Mouse (Mus musculus) CH12.LX (cell line): ENCODE measurements around the gene Phlda3. TPM values are rescaled to one million over a fixed set of nuclear protein-coding genes. Genes with fewer than 3 reads are reported as not detected.

Experiments
- DNase-seq: peaks from one replicate; pipeline ENCODE4 v3.0.0-alpha.2; 2013; ENCODE audit errors: extremely low read depth
- H3K27ac ChIP-seq: 2 replicates; pipeline ENCODE4 v1.5.1; 2012; ENCODE audit warnings: low read depth, mild to moderate bottlenecking, control low read depth, moderate library complexity; ENCODE audit not compliant: insufficient read depth
- H3K27me3 ChIP-seq: replicated peaks from 2 replicates; pipeline ENCODE3; 2012; ENCODE audit warnings: inconsistent platforms
- H3K36me3 ChIP-seq, 2 experiments: replicated peaks in 1 of 2; 2 replicates each; pipeline versions ENCODE3 to v1.6.1; 2012; ENCODE audit warnings: inconsistent platforms in 1 of 2, low read length in 1 of 2, mild to moderate bottlenecking in 1 of 2, mixed read lengths in 1 of 2, moderate library complexity in 1 of 2; ENCODE audit not compliant: control insufficient read depth in 1 of 2, insufficient read depth in 1 of 2
- H3K4me1 ChIP-seq, 2 experiments: 2 replicates each; pipeline ENCODE4 v1.6.1; 2012; ENCODE audit warnings: inconsistent platforms in 1 of 2, moderate library complexity in 1 of 2; ENCODE audit not compliant: insufficient read depth in 2 of 2, control insufficient read depth in 1 of 2
- H3K4me2 ChIP-seq: 2 replicates; pipeline ENCODE4 v1.6.1; 2012; ENCODE audit warnings: low read depth, mild to moderate bottlenecking, control low read depth; ENCODE audit not compliant: poor library complexity, insufficient read depth, severe bottlenecking
- H3K4me3 ChIP-seq, 3 experiments: fragments of 150-350 bp in 1 of 3; sonication (generic) in 1 of 3; replicated peaks in 1 of 3; 2 replicates each; pipeline versions ENCODE3 to v1.5.1; 2011 to 2012; ENCODE audit warnings: low read depth in 2 of 3, low read length in 2 of 3, mild to moderate bottlenecking in 2 of 3, moderate library complexity in 2 of 3, control low read depth in 1 of 3, improper control_type of control experiment in 1 of 3, inconsistent platforms in 1 of 3, mixed read lengths in 1 of 3; ENCODE audit not compliant: poor library complexity in 1 of 3
- H3K79me2 ChIP-seq: replicated peaks from 2 replicates; pipeline ENCODE4 v1.6.1; 2012; ENCODE audit warnings: mild to moderate bottlenecking, moderate library complexity; ENCODE audit not compliant: control insufficient read depth, poor library complexity, insufficient read depth, severe bottlenecking; ENCODE audit errors: extremely low read depth
- H3K9ac ChIP-seq: 2 replicates; pipeline ENCODE4 v1.6.1; 2012; ENCODE audit warnings: low read depth, mild to moderate bottlenecking, control low read depth, moderate library complexity; ENCODE audit not compliant: insufficient read depth
- H3K9me3 ChIP-seq: replicated peaks from 2 replicates; pipeline ENCODE3; 2012; ENCODE audit warnings: low read length, inconsistent platforms, mixed read lengths
- BHLHE40 ChIP-seq: IDR thresholded peaks from 2 replicates; pipeline ENCODE4 v1.6.1; 2011; ENCODE audit warnings: mild to moderate bottlenecking, low read depth, low read length, improper control_type of control experiment
- CHD2 ChIP-seq: IDR thresholded peaks from 2 replicates; pipeline ENCODE4 v1.6.1; 2011; ENCODE audit warnings: low read length, improper control_type of control experiment
- CTCF ChIP-seq, 2 experiments: IDR thresholded peaks in 1 of 2; conservative IDR thresholded peaks in 1 of 2; 2 replicates each; pipeline ENCODE4 v1.5.1; 2011 to 2012; ENCODE audit warnings: low read depth in 2 of 2, low read length in 2 of 2, improper control_type of control experiment in 1 of 2, inconsistent platforms in 1 of 2, mild to moderate bottlenecking in 1 of 2, moderate library complexity in 1 of 2
- E2F4 ChIP-seq: IDR thresholded peaks from 2 replicates; pipeline ENCODE4 v1.6.1; 2011; ENCODE audit warnings: low read depth, low read length, improper control_type of control experiment; ENCODE audit not compliant: insufficient replicate concordance
- ELF1 ChIP-seq: IDR thresholded peaks from 2 replicates; pipeline ENCODE4 v1.6.1; 2014; ENCODE audit warnings: low read depth, mild to moderate bottlenecking, inconsistent platforms, low read length, improper control_type of control experiment
- EP300 ChIP-seq: IDR thresholded peaks from 2 replicates; pipeline ENCODE4 v1.6.1; 2011; ENCODE audit warnings: low read length, improper control_type of control experiment
- ETS1 ChIP-seq: conservative IDR thresholded peaks from 2 replicates; pipeline ENCODE4 v1.6.1; 2012; ENCODE audit warnings: low read depth, mild to moderate bottlenecking, inconsistent platforms, low read length, improper control_type of control experiment, moderate library complexity
- HCFC1 ChIP-seq: IDR thresholded peaks from 2 replicates; pipeline ENCODE4 v1.6.1; 2012; ENCODE audit warnings: low read depth, mild to moderate bottlenecking, inconsistent platforms, low read length, improper control_type of control experiment
- JUN ChIP-seq: IDR thresholded peaks from 2 replicates; pipeline ENCODE4 v1.6.1; 2011; ENCODE audit warnings: low read depth, mild to moderate bottlenecking, low read length, improper control_type of control experiment, moderate library complexity; ENCODE audit not compliant: insufficient read depth
- KAT2A ChIP-seq: IDR thresholded peaks from 2 replicates; pipeline ENCODE4 v1.6.1; 2012; ENCODE audit warnings: low read length, improper control_type of control experiment, inconsistent platforms; ENCODE audit not compliant: insufficient replicate concordance
- MAFK ChIP-seq: IDR thresholded peaks from 2 replicates; pipeline ENCODE4 v1.6.1; 2011; ENCODE audit warnings: low read length, improper control_type of control experiment; ENCODE audit not compliant: insufficient replicate concordance
- MXI1 ChIP-seq: IDR thresholded peaks from 2 replicates; pipeline ENCODE4 v1.6.1; 2011; ENCODE audit warnings: mild to moderate bottlenecking, low read depth, low read length, improper control_type of control experiment
- MYC ChIP-seq: IDR thresholded peaks from 2 replicates; pipeline ENCODE4 v1.6.1; 2011; ENCODE audit warnings: low read depth, mild to moderate bottlenecking, improper control_type of control experiment, low read length
- NELFE ChIP-seq: IDR thresholded peaks from 2 replicates; pipeline ENCODE4 v1.6.1; 2011; ENCODE audit warnings: low read depth, low read length, improper control_type of control experiment
- RAD21 ChIP-seq: IDR thresholded peaks from 2 replicates; pipeline ENCODE4 v1.6.1; 2011; ENCODE audit warnings: low read depth, mild to moderate bottlenecking, low read length, improper control_type of control experiment, moderate library complexity
- SIN3A ChIP-seq: IDR thresholded peaks from 2 replicates; pipeline ENCODE4 v1.6.1; 2012; ENCODE audit warnings: low read length, improper control_type of control experiment, inconsistent platforms
- SMC3 ChIP-seq: IDR thresholded peaks from 2 replicates; pipeline ENCODE4 v1.6.1; 2011; ENCODE audit warnings: low read depth, low read length, improper control_type of control experiment
- TBP ChIP-seq: conservative IDR thresholded peaks from 2 replicates; pipeline ENCODE4 v1.6.1; 2011; ENCODE audit warnings: low read depth, low read length, improper control_type of control experiment
- USF2 ChIP-seq: conservative IDR thresholded peaks from 2 replicates; pipeline ENCODE4 v1.6.1; 2011; ENCODE audit warnings: low read depth, low read length, improper control_type of control experiment
- ZC3H11A ChIP-seq: IDR thresholded peaks from 2 replicates; pipeline ENCODE4 v1.6.1; 2012; ENCODE audit warnings: low read depth, mild to moderate bottlenecking, inconsistent platforms, low read length, improper control_type of control experiment
- ZMIZ1 ChIP-seq: IDR thresholded peaks from 2 replicates; pipeline ENCODE4 v1.6.1; 2012; ENCODE audit warnings: low read depth, mild to moderate bottlenecking, inconsistent platforms, low read length, improper control_type of control experiment
- ZNF384 ChIP-seq: IDR thresholded peaks from 2 replicates; pipeline ENCODE4 v1.6.1; 2012; ENCODE audit warnings: low read depth, low read length, improper control_type of control experiment, inconsistent platforms
- dilution Hi-C: fragments of 300-500 bp; cut with MboI; formaldehyde crosslinking; loops from 2 replicates; pipeline ENCODE4 v1.14.3; 2020; ENCODE audit warnings: low sequenced_read_pairs; ENCODE audit not compliant: extremely low pct_unique_long_range_greater_than_20kb, extremely low pct_ligation_motif_present
- in situ Hi-C: fragments of 300-500 bp; cut with MboI; formaldehyde crosslinking; loops from 3 replicates; pipeline ENCODE4 v1.14.3; 2019; ENCODE audit warnings: low sequenced_read_pairs, low pct_ligation_motif_present, low pct_unique_long_range_greater_than_20kb, mixed read lengths
- polyA plus RNA-seq: library from polyadenylated mRNA; unstranded; fragments of >175 nt; gene quantifications from 2 replicates; pipeline ENCODE4 v1.2.1, GENCODE M21; 2012; ENCODE audit warnings: low read depth; ENCODE audit not compliant: insufficient read length
- total RNA-seq, 2 experiments: library from RNA; depleted of rRNA; stranded (reverse); fragments of 300-350 nt in 1 of 2; fragments of >200 nt in 1 of 2; gene quantifications; 2 replicates each; pipeline ENCODE4 v1.2.3; 2012 to 2014

Gene Phlda3
- total and polyA plus RNA-seq, 3 experiments = 37.5 to 98.1 (median 49.5) TPM

GRCm38 (mm10) chr1:135776596-135776995 lies 10.7 kb downstream of the Phlda3 start:
- H3K27ac ChIP-seq = no peak overlapping the region
- dilution Hi-C loops = no loop called here
- DNase-seq = no peak
- peaks cover 0 to 4% of the 10 kb centered on the region in 2 experiments; a peak in 3 of 4 replicates for H3K4me1 ChIP-seq
- no peaks in the 10 kb centered on the region for H3K79me2 ChIP-seq
- no peak overlapping the region for H3K4me3 ChIP-seq
- in situ Hi-C loops = no loop called here
- H3K27me3 ChIP-seq = no peaks in the 10 kb centered on the region
- no peak for TF ChIP-seq ETS1
- no peak for TF ChIP-seq KAT2A
- no peak for TF ChIP-seq ZNF384
- no peak for TF ChIP-seq SMC3
- TF ChIP-seq NELFE = no peak
- no peak for TF ChIP-seq USF2
- TF ChIP-seq MAFK = no peak
- no peak for TF ChIP-seq TBP
- no peak for TF ChIP-seq ELF1
- TF ChIP-seq CHD2 = no peak
- TF ChIP-seq ZC3H11A = no peak
- no peak for TF ChIP-seq MYC
- TF ChIP-seq E2F4 = no peak
- no peak for TF ChIP-seq CTCF (conservative IDR thresholded peaks at IDR 0.05 in 1 of 2, IDR thresholded peaks at IDR 0.05 in 1 of 2; ENCODE audit: low read depth in 2 of 2, low read length in 2 of 2)
- TF ChIP-seq JUN = no peak
- no peak for TF ChIP-seq HCFC1
- no peak for TF ChIP-seq ZMIZ1
- TF ChIP-seq BHLHE40 = no peak
- no peak for TF ChIP-seq SIN3A
- TF ChIP-seq EP300 = no peak
- peaks cover 2 to 12% of the 10 kb centered on the region in 2 experiments for H3K36me3 ChIP-seq
- no peak overlapping the region for H3K9ac ChIP-seq
- no peak overlapping the region for H3K4me2 ChIP-seq
- no peaks in the 10 kb centered on the region for H3K9me3 ChIP-seq

- dilution Hi-C loops = no loop called here
Observed at GRCm38 (mm10) chr1:135777046-135777445, 11.1 kb downstream of the Phlda3 start.

More at GRCm38 (mm10) chr1:135777046-135777445, 11.1 kb downstream of the Phlda3 start:
- TF ChIP-seq ELF1 (no peak), ZMIZ1 (no peak), RAD21 (no peak), MXI1 (no peak)
- peaks cover 0 to 4% of the 10 kb centered on the region in 2 experiments; a peak in 3 of 4 replicates for H3K4me1 ChIP-seq
- H3K36me3 ChIP-seq = peaks cover 0 to 8% of the 10 kb centered on the region in 2 experiments
- H3K9ac ChIP-seq = no peak overlapping the region
- H3K27me3 ChIP-seq = no peaks in the 10 kb centered on the region
- H3K9me3 ChIP-seq = no peaks in the 10 kb centered on the region
- no peak for DNase-seq
- H3K4me3 ChIP-seq = no peak overlapping the region
- H3K79me2 ChIP-seq = no peaks in the 10 kb centered on the region
- in situ Hi-C loops = no loop called here
- H3K27ac ChIP-seq = no peak overlapping the region
- H3K4me2 ChIP-seq = no peak overlapping the region
